Mouse (Mus musculus) layer of hippocampus, adult 11-12 months (tissue): ENCODE measurements around the gene Itga9.

Source experiments
- DNase-seq: peaks from one replicate; pipeline ENCODE4 v3.0.0; 2022; ENCODE audit warnings: low spot score

Gene Itga9

DNA sequence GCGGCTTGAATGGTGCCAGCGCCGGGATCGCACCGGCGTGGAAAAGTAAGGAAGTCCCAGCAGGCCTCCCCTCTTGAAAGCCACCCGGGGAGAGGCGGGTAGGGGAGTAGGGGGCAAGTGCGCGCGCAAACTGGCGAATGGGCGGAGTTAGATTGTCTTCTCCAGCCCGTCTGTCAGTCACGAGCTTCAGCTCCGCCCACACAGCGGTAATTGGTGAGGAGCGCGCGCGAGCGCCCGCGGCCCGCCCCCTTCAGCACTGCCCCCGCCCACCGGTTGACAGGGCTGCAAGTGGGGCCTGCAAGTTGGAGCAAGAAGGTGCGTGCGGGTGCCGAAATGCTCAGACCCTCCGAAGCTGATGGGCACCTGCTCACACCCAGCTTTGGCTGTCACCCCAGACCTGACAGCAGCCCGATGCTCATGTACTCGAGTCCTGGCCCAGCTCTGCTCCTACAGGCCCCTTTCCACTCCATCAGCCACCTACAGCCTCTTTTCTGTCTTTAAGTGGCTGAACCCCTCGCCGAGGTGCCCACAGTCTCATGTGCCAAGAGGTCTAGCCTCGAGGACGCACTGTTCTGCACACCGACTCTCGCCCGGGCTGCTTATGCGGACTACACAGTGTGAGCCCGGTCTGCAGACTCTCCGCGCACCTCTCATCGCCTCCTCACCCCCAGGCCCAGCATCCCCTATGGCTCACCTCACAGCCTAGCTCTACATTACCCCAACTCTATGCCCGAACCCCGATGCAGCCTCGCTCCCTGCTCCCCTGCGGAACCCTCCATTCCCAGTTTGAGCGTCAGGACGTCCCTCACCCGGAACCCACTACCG, 319.0 kb downstream of the Itga9 start:
- DNase-seq: peak; percentile 96

GRCm38 (mm10) chr9:118926111-118926650, 319.7 kb downstream of the Itga9 start, which contains the start of gene Ctdspl:
Gene Ctdspl, plus strand, starts transcription at chr9:118926453.
- peak; percentile 50 for DNase-seq

DNA sequence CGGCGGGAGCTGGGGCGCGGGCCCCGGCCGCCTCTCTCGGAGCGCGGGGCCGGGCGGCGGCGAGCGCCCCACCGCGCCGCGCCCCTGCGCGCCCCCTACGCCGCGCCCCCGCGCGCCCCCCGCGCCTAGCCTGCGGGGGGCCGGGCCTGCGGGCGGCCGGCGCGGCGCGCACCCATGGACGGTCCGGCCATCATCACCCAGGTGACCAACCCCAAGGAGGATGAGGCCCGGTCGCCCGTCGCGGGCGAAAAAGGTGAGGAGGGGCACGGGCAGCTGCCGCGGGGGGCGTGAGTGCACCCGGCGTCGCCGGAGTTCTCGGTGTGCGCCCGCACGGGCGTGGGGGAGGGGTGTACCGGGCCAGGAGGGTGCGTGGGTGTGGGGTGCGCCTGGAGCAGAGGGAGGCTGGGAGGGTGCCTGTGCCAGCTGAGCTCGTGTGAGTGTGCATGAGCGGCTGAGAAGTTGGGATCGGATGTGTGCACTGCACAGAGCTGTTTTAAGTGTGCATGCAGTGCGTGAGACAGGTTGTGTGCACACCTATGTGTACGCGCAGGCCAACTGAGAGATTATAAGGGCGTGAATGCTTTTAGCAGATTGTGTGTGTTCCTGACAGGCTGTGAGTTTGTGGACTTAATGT, 320.3 kb downstream of the Itga9 start:
- DNase-seq: peak; percentile 73

DNA sequence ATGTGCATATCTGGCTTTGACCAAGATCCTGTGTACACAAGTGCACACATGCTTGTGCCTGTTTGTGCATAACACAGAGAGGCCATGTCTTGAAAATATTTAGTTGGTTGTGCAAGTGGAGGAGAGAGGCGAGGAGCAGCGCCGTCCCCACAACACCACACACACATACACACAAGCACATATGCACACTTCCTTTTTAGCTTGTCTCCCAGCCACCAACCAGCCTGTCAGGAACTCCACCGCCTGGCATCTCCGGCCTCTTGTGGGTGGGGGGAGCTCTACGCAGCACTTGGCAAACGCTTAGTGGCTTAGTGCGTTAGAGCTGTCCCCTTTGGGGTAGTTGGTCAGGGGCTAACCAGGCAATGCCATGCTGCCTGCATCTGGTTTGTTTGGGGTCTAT, 321.0 kb downstream of the Itga9 start:
- DNase-seq: no peak

DNA sequence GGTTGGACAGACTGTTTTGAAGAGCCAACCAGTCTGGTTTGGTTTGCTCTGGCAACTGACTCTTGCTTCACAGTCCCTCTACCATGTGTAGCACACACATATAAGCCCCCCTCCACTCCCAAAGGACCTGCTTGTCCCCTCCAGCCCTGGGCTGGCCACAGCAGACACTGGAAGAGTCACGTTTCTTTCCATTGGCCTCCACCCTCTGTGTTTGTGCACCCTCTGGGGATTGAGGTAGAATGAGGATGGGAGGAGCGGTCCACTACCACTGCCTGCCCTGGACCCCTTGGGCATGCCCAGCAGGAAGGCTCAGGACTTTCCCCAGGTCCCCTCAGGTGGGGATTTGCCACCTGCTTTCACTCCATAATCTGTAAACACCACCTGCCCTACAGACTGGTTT, 321.5 kb downstream of the Itga9 start:
- no peak for DNase-seq

GRCm38 (mm10) chr9:118928656-118929055, 322.2 kb downstream of the Itga9 start:
- DNase-seq: no peak

- no peak for DNase-seq
Measured at GRCm38 (mm10) chr9:118930611-118931010, 324.1 kb downstream of the Itga9 start.

DNA sequence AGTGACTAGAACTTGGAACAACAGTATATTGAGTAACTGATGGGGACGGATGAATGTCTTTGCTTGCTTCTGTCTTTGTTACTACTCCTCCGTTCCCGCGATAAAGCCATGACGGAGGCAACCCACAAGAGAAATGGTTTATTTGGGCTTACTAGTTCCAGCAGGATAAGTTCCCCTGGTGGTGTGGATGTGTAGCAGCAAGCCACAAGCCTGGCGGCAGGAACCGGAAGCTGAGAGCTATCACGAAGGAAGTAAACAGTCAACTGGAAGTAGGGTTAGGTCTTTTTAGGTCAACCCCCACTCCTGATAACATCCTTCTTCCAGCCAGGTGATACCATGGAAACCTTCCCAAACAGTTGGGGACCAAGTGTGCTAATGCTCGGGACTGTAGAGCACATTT, 327.3 kb downstream of the Itga9 start:
- DNase-seq: no peak

GRCm38 (mm10) chr9:118934319-118934718, 327.8 kb downstream of the Itga9 start:
- DNase-seq: no peak

GRCm38 (mm10) chr9:118935098-118935497, 328.6 kb downstream of the Itga9 start:
- DNase-seq: no peak

GRCm38 (mm10) chr9:118936071-118936470, 329.6 kb downstream of the Itga9 start:
- DNase-seq: no peak

DNA sequence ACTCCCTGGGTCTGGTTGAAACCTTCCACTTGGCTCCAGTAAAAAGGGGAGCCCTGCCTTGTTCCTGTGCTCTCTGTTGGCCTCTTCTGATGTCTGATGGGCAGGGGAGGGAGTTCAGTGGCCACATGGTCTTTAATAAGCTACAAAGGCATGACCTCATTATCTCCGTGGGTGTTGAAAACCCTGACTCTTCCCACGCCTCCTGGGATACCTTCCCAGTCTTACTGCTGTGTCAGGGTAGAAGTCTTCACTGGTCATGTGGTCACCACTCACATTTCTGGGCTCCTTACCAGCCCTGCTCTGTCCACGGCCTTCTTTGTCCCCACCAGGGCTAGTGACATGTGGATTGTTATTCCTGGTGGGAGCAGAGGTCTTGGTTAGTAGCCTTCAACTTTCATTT, 331.0 kb downstream of the Itga9 start:
- DNase-seq: no peak

GRCm38 (mm10) chr9:118939410-118939809, 332.9 kb downstream of the Itga9 start:
- DNase-seq: no peak

DNA sequence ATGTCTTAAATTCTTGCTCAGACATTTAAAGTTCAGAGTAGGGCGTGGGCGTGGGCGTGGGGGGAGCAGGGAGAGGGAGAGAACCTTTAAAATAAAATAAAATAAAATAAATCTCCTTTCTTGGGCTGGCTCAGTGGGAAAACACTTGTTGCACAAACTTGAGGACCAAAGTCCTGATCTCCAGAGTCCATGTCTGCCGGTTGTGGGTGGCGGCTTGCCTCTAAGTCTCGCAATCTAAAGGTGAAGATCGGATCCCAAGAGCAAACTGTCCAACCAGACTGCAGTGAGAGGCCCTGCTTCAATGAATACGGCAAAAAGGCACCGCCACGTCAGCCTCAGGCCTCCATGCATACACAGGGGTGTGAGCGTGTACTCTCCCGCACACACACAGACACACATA, 333.3 kb downstream of the Itga9 start:
- no peak for DNase-seq

DNA sequence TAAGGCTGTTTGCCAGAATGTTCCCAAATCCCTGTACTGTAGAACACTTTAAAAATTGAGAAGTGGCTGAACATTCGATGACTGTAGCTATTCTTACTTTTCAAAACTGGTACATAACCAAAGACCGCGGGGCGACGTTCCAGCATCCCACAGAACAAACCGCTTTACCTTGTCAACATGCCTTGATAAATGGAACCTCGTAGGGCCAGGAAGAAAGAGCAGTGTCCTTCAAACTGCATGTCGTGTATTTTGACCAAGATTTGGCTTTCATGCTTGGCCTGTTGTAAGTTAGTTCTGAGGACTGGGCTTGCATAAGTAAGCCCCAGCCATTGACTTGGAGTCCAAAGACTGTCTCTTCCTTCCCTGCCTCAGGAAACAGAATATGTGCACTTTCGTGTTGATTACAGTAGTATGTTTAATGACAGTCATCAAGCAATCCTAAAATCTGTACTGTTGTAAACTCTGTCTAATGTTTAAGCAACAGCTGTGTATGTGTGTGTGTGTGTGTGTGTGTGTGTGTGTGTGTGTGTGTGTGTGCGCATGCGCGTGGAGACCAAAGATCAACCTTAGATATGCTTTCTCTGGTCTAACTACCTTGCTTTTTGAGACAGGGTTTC, 334.2 kb downstream of the Itga9 start:
- no peak for DNase-seq

- no peak for DNase-seq
Measured at GRCm38 (mm10) chr9:118942030-118942429, 335.5 kb downstream of the Itga9 start.

DNA sequence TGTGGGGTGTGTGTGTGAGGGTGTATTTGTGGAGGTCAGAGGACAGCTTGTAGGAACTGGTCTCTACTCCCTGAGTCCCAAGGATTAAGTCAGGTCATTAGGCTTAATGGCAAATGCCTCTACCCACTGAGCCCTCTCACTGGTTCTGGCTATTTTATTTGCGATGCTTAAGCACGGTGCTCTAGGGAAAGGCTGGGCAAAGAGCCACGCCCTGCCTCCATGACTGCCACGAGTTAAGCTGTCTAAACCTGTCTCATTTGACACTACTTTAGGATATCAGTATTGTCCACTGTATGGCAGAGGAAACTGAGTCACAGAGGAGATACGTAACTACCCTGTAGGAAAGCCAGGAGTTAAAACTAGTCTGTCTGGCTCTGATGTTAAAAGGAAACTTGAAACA, 337.5 kb downstream of the Itga9 start:
- no peak for DNase-seq

DNA sequence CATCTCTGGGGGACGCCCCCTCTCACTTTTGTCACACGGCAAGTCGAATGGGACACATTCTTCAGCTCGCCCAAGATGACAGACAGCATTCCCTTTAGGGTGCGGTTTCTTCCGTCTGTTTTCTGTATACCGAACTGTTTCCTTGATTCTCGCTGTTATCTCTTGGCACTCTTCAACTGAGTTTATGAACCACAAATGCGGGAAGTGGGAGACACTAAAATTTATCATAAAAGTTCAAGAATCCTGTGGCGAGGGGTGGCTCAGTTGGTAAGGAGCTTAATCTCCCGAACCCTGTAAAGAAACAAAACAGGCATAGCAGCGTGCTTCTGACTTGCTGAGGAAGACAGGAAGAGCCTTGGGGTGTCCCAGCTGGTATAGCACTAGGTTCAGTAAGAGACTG, 337.9 kb downstream of the Itga9 start:
- DNase-seq: no peak

DNA sequence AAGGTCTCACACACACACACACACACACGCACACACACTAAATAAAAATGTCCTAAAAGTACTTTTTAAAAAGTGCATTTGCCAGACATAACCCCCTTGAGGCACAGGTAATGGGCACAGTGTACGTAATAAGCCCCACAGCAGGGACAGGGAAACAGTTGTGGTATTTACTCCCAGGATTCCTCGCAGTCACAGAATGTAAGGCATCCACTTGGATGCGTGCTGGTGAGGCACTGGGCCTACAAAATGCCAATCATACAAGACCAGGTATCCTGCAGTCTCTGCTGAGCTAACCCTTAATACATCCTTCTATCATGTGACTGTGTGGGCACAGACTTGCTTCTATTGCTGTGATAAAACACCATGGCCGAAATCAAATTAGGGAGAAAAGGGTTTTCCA, 342.0 kb downstream of the Itga9 start:
- DNase-seq: no peak

DNA sequence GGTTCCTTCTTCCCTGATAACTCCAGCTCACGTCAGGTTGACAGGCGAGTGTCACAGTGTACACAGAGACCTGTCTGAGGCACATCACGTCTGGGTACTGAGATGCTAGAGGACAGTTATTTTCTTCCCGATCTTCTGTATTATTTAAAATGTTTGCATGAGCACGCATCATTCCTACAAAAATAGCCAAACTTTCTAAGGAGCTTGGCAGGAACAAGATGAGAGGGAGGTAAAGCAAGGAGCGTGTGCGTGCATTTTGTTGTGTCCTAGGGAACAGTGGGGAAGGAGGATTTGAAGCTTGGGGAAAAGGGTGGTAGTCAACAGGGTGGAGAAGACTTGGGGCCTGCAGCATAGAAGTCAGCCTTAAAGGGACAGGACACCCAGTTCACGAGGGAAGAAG, 342.6 kb downstream of the Itga9 start:
- no peak for DNase-seq

- DNase-seq: no peak
Measured at GRCm38 (mm10) chr9:118949654-118950053, 343.2 kb downstream of the Itga9 start.

GRCm38 (mm10) chr9:118950061-118950460, 343.6 kb downstream of the Itga9 start:
- no peak for DNase-seq
